In genomic region chr19:57358836-57359598, GRCm38 (mm10) we compare ENCODE assay signal across 7 mouse cellular contexts. TPM values are rescaled to one million over a fixed set of nuclear protein-coding genes. Genes with fewer than 3 reads are reported as not detected.
DNase-seq lines count a peak whose midpoint lies in the region; ATAC-seq and TF ChIP-seq lines count a peak whose summit lies in the region.

No protein-coding gene starts in this region.

- ATAC-seq in heart, postnatal 0 days (ENCODE audit: insufficient read depth, low read depth), result no peak
- ATAC-seq in midbrain, postnatal 0 days (ENCODE audit: low FRiP score), result no peak
- no peak for ATAC-seq in midbrain, embryonic 14.5 days (ENCODE audit: low FRiP score, low TSS enrichment)
- no peak for ATAC-seq in embryonic facial prominence, embryonic 15.5 days (ENCODE audit: insufficient number of reproducible peaks, low FRiP score, low TSS enrichment, low read depth)
- no peak for ATAC-seq in stomach, embryonic 16.5 days (ENCODE audit: insufficient read depth, low FRiP score)

- no peaks in the 10 kb centered on the region for H3K9me3 ChIP-seq in heart, postnatal 0 days (replicated peaks; ENCODE audit: control insufficient read depth, low read length)
- H3K9me3 ChIP-seq in midbrain, postnatal 0 days (ENCODE audit: low read length), result no peaks in the 10 kb centered on the region
- H3K9me3 ChIP-seq in midbrain, embryonic 14.5 days (ENCODE audit: control insufficient read depth, low read length), result no peaks in the 10 kb centered on the region
- H3K9me3 ChIP-seq in embryonic facial prominence, embryonic 15.5 days (replicated peaks), result no peaks in the 10 kb centered on the region
- H3K9me3 ChIP-seq in stomach, embryonic 16.5 days (replicated peaks; ENCODE audit: control insufficient read depth, low read length), result no peaks in the 10 kb centered on the region

- peak overlapping the region; percentile 61 for H3K4me2 ChIP-seq in heart, postnatal 0 days (ENCODE audit: low read depth, low read length)
- peak overlapping the region; percentile 64 for H3K4me2 ChIP-seq in midbrain, postnatal 0 days (ENCODE audit: low read depth, low read length, poor library complexity, severe bottlenecking)
- no peak overlapping the region for H3K4me2 ChIP-seq in midbrain, embryonic 14.5 days (ENCODE audit: low read length)
- H3K4me2 ChIP-seq in embryonic facial prominence, embryonic 15.5 days (replicated peaks), result peak overlapping the region; percentile 68; the same call in 1 of the 2 replicates
- peak overlapping the region; percentile 77 for H3K4me2 ChIP-seq in stomach, embryonic 16.5 days (ENCODE audit: low read depth, low read length)

- peak overlapping the region; percentile 96; the same call in 1 of the 2 replicates for H3K27ac ChIP-seq in heart, postnatal 0 days (ENCODE audit: low read depth)
- no peak overlapping the region for H3K27ac ChIP-seq in midbrain, postnatal 0 days (ENCODE audit: low read depth, low read length)
- no peak overlapping the region for H3K27ac ChIP-seq in midbrain, embryonic 14.5 days (replicated peaks; ENCODE audit: low read depth, low read length)
- no peak overlapping the region for H3K27ac ChIP-seq in embryonic facial prominence, embryonic 15.5 days (replicated peaks)
- 0 out of 2 replicates have a peak overlapping the region, but pooled peaks have one; percentile 1 for H3K27ac ChIP-seq in stomach, embryonic 16.5 days (ENCODE audit: low read length)

- DNase-seq in heart, postnatal 0 days (ENCODE audit: low spot score), result no peak
- no peak for DNase-seq in heart, postnatal 4 days
- DNase-seq in midbrain, postnatal 0 days (ENCODE audit: low spot score), result no peak
- DNase-seq in midbrain, embryonic 14.5 days, result no peak
- no peak for DNase-seq in layer of hippocampus, postnatal 10 days (ENCODE audit: low spot score in 2 of 2)

- H3K9ac ChIP-seq in heart, postnatal 0 days (replicated peaks; ENCODE audit: low read depth, low read length), result peak overlapping the region; percentile 52; the same call in 1 of the 2 replicates
- no peak overlapping the region for H3K9ac ChIP-seq in midbrain, postnatal 0 days (replicated peaks; ENCODE audit: low read length, poor library complexity, severe bottlenecking)
- H3K9ac ChIP-seq in midbrain, embryonic 14.5 days (replicated peaks; ENCODE audit: low read length), result no peak overlapping the region
- no peak overlapping the region for H3K9ac ChIP-seq in embryonic facial prominence, embryonic 15.5 days
- H3K9ac ChIP-seq in stomach, embryonic 16.5 days (ENCODE audit: low read length), result no peak overlapping the region

- H3K4me1 ChIP-seq in heart, postnatal 0 days (ENCODE audit: control insufficient read depth, insufficient read depth), result peaks cover 32% of the 10 kb centered on the region
- H3K4me1 ChIP-seq in midbrain, postnatal 0 days (ENCODE audit: insufficient read depth, low read length), result peaks cover 13% of the 10 kb centered on the region
- H3K4me1 ChIP-seq in midbrain, embryonic 14.5 days (ENCODE audit: control insufficient read depth, insufficient read depth, low read length), result peaks cover 20% of the 10 kb centered on the region
- H3K4me1 ChIP-seq in embryonic facial prominence, embryonic 15.5 days, result peaks cover 51% of the 10 kb centered on the region
- H3K4me1 ChIP-seq in stomach, embryonic 16.5 days (ENCODE audit: control insufficient read depth, insufficient read depth, low read length), result peaks cover 34% of the 10 kb centered on the region

- 79% methylated on average over 20 of the region's 20 CpGs for WGBS in heart, postnatal 0 days
- WGBS in midbrain, postnatal 0 days, result 93% methylated on average over 20 of the region's 20 CpGs
- WGBS in midbrain, embryonic 14.5 days, result 95% methylated on average over 20 of the region's 20 CpGs
- 84% methylated on average over 20 of the region's 20 CpGs for WGBS in embryonic facial prominence, embryonic 15.5 days
- WGBS in stomach, embryonic 16.5 days, result 83% methylated on average over 20 of the region's 20 CpGs

- no peaks in the 10 kb centered on the region for H3K27me3 ChIP-seq in heart, postnatal 0 days (ENCODE audit: control insufficient read depth, insufficient read depth, low read length)
- H3K27me3 ChIP-seq in midbrain, postnatal 0 days (ENCODE audit: insufficient read depth, low read length), result no peaks in the 10 kb centered on the region
- no peaks in the 10 kb centered on the region for H3K27me3 ChIP-seq in midbrain, embryonic 14.5 days (ENCODE audit: control insufficient read depth, insufficient read depth, low read length)
- no peaks in the 10 kb centered on the region for H3K27me3 ChIP-seq in embryonic facial prominence, embryonic 15.5 days
- no peaks in the 10 kb centered on the region for H3K27me3 ChIP-seq in stomach, embryonic 16.5 days (ENCODE audit: control insufficient read depth, insufficient read depth, low read length)

- TF ChIP-seq CTCF in heart, postnatal 0 days (IDR thresholded peaks at IDR 0.05; ENCODE audit: low read depth), result no peak
- TF ChIP-seq CTCF in midbrain, postnatal 0 days (IDR thresholded peaks at IDR 0.05), result no peak

- H3K36me3 ChIP-seq in heart, postnatal 0 days (replicated peaks; ENCODE audit: control insufficient read depth, insufficient read depth, low read length), result no peaks in the 10 kb centered on the region
- H3K36me3 ChIP-seq in midbrain, postnatal 0 days (ENCODE audit: insufficient read depth, low read length), result no peaks in the 10 kb centered on the region
- H3K36me3 ChIP-seq in midbrain, embryonic 14.5 days (ENCODE audit: control insufficient read depth, insufficient read depth, low read length), result no peaks in the 10 kb centered on the region
- no peaks in the 10 kb centered on the region for H3K36me3 ChIP-seq in embryonic facial prominence, embryonic 15.5 days
- H3K36me3 ChIP-seq in stomach, embryonic 16.5 days (ENCODE audit: control insufficient read depth, insufficient read depth, low read length), result no peaks in the 10 kb centered on the region

- H3K4me3 ChIP-seq in heart, postnatal 0 days (ENCODE audit: low read depth, low read length), result peak overlapping the region; percentile 84
- peak overlapping the region; percentile 98; the same call in 1 of the 2 replicates for H3K4me3 ChIP-seq in midbrain, postnatal 0 days (ENCODE audit: low read depth, low read length)
- H3K4me3 ChIP-seq in midbrain, embryonic 14.5 days (replicated peaks; ENCODE audit: low read depth, low read length), result no peak overlapping the region
- 0 out of 2 replicates have a peak overlapping the region, but pooled peaks have one; percentile 97 for H3K4me3 ChIP-seq in embryonic facial prominence, embryonic 15.5 days (replicated peaks)
- no peak overlapping the region for H3K4me3 ChIP-seq in stomach, embryonic 16.5 days (replicated peaks; ENCODE audit: low read length)

- no peak for TF ChIP-seq EP300 in heart, postnatal 0 days (IDR thresholded peaks at IDR 0.05; ENCODE audit: low read depth)

RNA-seq across cellular contexts. Expression of gene Fam160b1, which starts 1.5 kb away (rescaled TPM):
- 12.6 and 16.3 TPM in 2 replicates for total RNA-seq in heart, postnatal 0 days (2014; rRNA removed; ENCODE audit: low replicate concordance)
- 7.0 and 7.8 TPM in 2 replicates for polyA plus RNA-seq in heart, postnatal 0 days (2015; fragmentation: Nextera tagmentation; extraction: Ambion mirVana)
- total RNA-seq in heart, postnatal 4 days (2021), result 10 to 100 TPM; 18.6 to 19.4 TPM
- 19.9 and 22.4 TPM in 2 replicates for total RNA-seq in midbrain, postnatal 0 days (2014; rRNA removed)
- 10.7 and 11.0 TPM in 2 replicates for polyA plus RNA-seq in midbrain, postnatal 0 days (2015; fragmentation: Nextera tagmentation; extraction: Ambion mirVana)
- 16.2 and 18.6 TPM in 2 replicates for polyA plus RNA-seq in midbrain, embryonic 14.5 days (2014; fragmentation: Nextera tagmentation; extraction: Ambion mirVana)
- polyA plus RNA-seq in embryonic facial prominence, embryonic 15.5 days (2015; fragmentation: Nextera tagmentation; extraction: Ambion mirVana), result 15.3 and 16.3 TPM in 2 replicates
- 11.6 and 12.4 TPM in 2 replicates for polyA plus RNA-seq in stomach, embryonic 16.5 days (2015; fragmentation: Nextera tagmentation; extraction: Ambion mirVana)
- 10 to 100 TPM; 21.5 to 23.1 TPM for total RNA-seq in layer of hippocampus, postnatal 10 days (2021)

RNA-seq across cellular contexts. Expression of gene Ablim1, which starts 44.3 kb away (rescaled TPM):
- 169 and 235 TPM in 2 replicates for total RNA-seq in heart, postnatal 0 days (2014; rRNA removed; ENCODE audit: low replicate concordance)
- 82.6 and 106 TPM in 2 replicates for polyA plus RNA-seq in heart, postnatal 0 days (2015; fragmentation: Nextera tagmentation; extraction: Ambion mirVana)
- total RNA-seq in heart, postnatal 4 days (2021), result 100 to 1,000 TPM; 312 to 353 TPM
- 81.2 and 104 TPM in 2 replicates for total RNA-seq in midbrain, postnatal 0 days (2014; rRNA removed)
- 50.7 and 53.2 TPM in 2 replicates for polyA plus RNA-seq in midbrain, postnatal 0 days (2015; fragmentation: Nextera tagmentation; extraction: Ambion mirVana)
- 44.4 and 52.8 TPM in 2 replicates for polyA plus RNA-seq in midbrain, embryonic 14.5 days (2014; fragmentation: Nextera tagmentation; extraction: Ambion mirVana)
- 67.7 and 71.3 TPM in 2 replicates for polyA plus RNA-seq in embryonic facial prominence, embryonic 15.5 days (2015; fragmentation: Nextera tagmentation; extraction: Ambion mirVana)
- 66.5 and 85.4 TPM in 2 replicates for polyA plus RNA-seq in stomach, embryonic 16.5 days (2015; fragmentation: Nextera tagmentation; extraction: Ambion mirVana)
- total RNA-seq in layer of hippocampus, postnatal 10 days (2021), result 10 to 100 TPM; 81.9 to 87.6 TPM

Comparison
In these comparisons a context has a peak if more than half of its experiments do, and no peak if none do; other contexts are left out.
1. H3K4me3 ChIP-seq: peak in heart, postnatal 0 days (single experiment), midbrain, postnatal 0 days (single experiment) and embryonic facial prominence, embryonic 15.5 days (single experiment); none in midbrain, embryonic 14.5 days (single experiment) and stomach, embryonic 16.5 days (single experiment).
2. H3K27ac ChIP-seq: peak in heart, postnatal 0 days (single experiment) and stomach, embryonic 16.5 days (single experiment); none in midbrain, postnatal 0 days (single experiment), midbrain, embryonic 14.5 days (single experiment) and embryonic facial prominence, embryonic 15.5 days (single experiment).